In the genomic region with DNA sequence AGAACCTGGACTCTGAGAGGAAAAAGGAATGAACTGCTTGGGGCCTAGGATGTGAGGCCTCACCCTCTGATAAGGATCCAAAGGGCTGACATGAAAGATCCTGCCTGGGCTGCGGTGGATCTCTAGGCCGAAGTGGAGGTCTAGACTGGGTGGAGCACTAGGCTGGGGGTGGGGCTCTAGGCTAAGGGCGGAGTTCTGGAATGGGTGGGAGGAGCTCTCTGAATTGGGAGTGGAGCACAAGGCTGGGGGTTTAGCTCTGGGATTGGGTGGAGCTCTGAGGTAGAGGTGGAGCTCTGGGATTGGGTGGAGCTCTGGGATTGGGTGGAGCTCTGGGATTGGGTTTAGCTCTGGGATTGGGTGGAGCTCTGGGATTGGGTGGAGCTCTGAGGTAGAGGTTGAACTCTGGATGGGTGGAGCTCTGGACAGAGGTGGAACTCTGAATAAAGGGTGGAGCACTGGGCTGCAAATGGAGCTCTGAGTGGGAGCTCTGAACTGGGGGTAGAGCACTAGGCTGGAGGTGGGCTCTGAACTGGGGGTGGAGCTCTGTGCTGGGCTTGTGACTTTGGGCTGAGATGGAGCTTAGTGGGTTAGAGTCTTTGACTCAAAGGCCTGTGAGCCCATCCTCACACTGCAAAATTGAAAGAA, we compare ENCODE assay signal across 9 mouse cellular contexts.
DNase-seq lines count a peak whose midpoint lies in the region; ATAC-seq and TF ChIP-seq lines count a peak whose summit lies in the region.
"Had no signal": no experiment of that assay in that cellular context is flagged by ENCODE, and none has a peak within 500 bp of the region (broad histone marks: within the 10 kb centered on the region; RNA-seq: fewer than 3 reads in every experiment).

No protein-coding gene starts in this region.

- 27% methylated on average over 3 of the region's 3 CpGs for WGBS in heart, postnatal 0 days

- TF ChIP-seq EP300 in heart, postnatal 0 days (IDR thresholded peaks at IDR 0.05; ENCODE audit: low read depth): no peak

- no peak for TF ChIP-seq CTCF in heart, postnatal 0 days (IDR thresholded peaks at IDR 0.05; ENCODE audit: low read depth)
- TF ChIP-seq CTCF in testis, adult 2 months (IDR thresholded peaks at IDR 0.05; ENCODE audit: control insufficient read depth, insufficient read depth, insufficient replicate concordance, low read depth, low read length): no peak

- TF ChIP-seq POLR2A in testis, adult 2 months (IDR thresholded peaks at IDR 0.05; ENCODE audit: control insufficient read depth, low read depth, low read length): no peak

- peak; percentile 88 for DNase-seq in heart, adult 11 months
- DNase-seq in heart, postnatal 25 days (ENCODE audit: low spot score): no peak
- peak; percentile 18 for DNase-seq in c-Kit-positive CD71-positive TER-119-positive erythroid progenitor cells, embryonic 14.5 days (ENCODE audit: low spot score)
- no peak for DNase-seq in heart, postnatal 0 days (ENCODE audit: low spot score)
- DNase-seq in liver: peak; percentile 13
- no peak for DNase-seq in embryo, embryonic 9.5 days (ENCODE audit: extremely low spot score)

- no peak overlapping the region for H3K27ac ChIP-seq in heart, postnatal 0 days (ENCODE audit: low read depth)
- H3K27ac ChIP-seq in testis, adult 2 months (ENCODE audit: control insufficient read depth, insufficient read depth, low read depth, low read length): no peak overlapping the region

- no peak overlapping the region for H3K4me3 ChIP-seq in heart, postnatal 0 days (ENCODE audit: low read depth, low read length)
- peak overlapping the region; percentile 91 for H3K4me3 ChIP-seq in testis, adult 2 months (ENCODE audit: control insufficient read depth, low read depth, low read length)
- H3K4me3 ChIP-seq: myocyte had no signal

- H3K9ac ChIP-seq in heart, postnatal 0 days (replicated peaks; ENCODE audit: low read depth, low read length): no peak overlapping the region

- no peaks in the 10 kb centered on the region for H3K27me3 ChIP-seq in heart, postnatal 0 days (ENCODE audit: control insufficient read depth, insufficient read depth, low read length)
- H3K27me3 ChIP-seq in testis, adult 2 months (ENCODE audit: control insufficient read depth, insufficient read depth, low read length): no peaks in the 10 kb centered on the region

- intact Hi-C loops in heart, postnatal 25 days (cut with DNase I): loop anchor here (10.0 kb wide), 2 partner anchors 192 to 1772 kb away; no protein-coding TSS in a partner anchor

- peak; percentile 61; the same call in 1 of the 2 replicates for ATAC-seq in heart, postnatal 0 days (ENCODE audit: insufficient read depth, low read depth)
- no peak for ATAC-seq in megakaryocyte, adult 5-6 weeks (ENCODE audit: poor library complexity, severe bottlenecking)

- H3K9me3 ChIP-seq in heart, postnatal 0 days (replicated peaks; ENCODE audit: control insufficient read depth, low read length): no peaks in the 10 kb centered on the region

- no peaks in the 10 kb centered on the region for H3K4me1 ChIP-seq in heart, postnatal 0 days (ENCODE audit: control insufficient read depth, insufficient read depth)
- H3K4me1 ChIP-seq in testis, adult 2 months (ENCODE audit: control insufficient read depth, insufficient read depth, low read length): peaks cover 11% of the 10 kb centered on the region

- no peak overlapping the region for H3K4me2 ChIP-seq in heart, postnatal 0 days (ENCODE audit: low read depth, low read length)

- H3K36me3 ChIP-seq in heart, postnatal 0 days (replicated peaks; ENCODE audit: control insufficient read depth, insufficient read depth, low read length): no peaks in the 10 kb centered on the region
- H3K36me3 ChIP-seq in testis, adult 2 months (ENCODE audit: control insufficient read depth, insufficient read depth, low read length): no peaks in the 10 kb centered on the region

Comparison
In these comparisons a context has a peak if more than half of its experiments do, and no peak if none do; other contexts are left out.
1. DNase-seq: peak in heart, adult 11 months (single experiment), c-Kit-positive CD71-positive TER-119-positive erythroid progenitor cells, embryonic 14.5 days (single experiment) and liver (single experiment); none in heart, postnatal 25 days (single experiment), heart, postnatal 0 days (single experiment) and embryo, embryonic 9.5 days (single experiment).